Comparison of ENCODE assay signal across 7 mouse cellular contexts in genomic region chr8:60505653-60506521, GRCm38 (mm10). TPM values are rescaled to one million over a fixed set of nuclear protein-coding genes. Genes with fewer than 3 reads are reported as not detected.
DNase-seq lines count a peak whose midpoint lies in the region; ATAC-seq and TF ChIP-seq lines count a peak whose summit lies in the region.

Aadat (plus strand) TSS chr8:60505932.

- no peak within 1 kb of the TSS for H3K27ac ChIP-seq in cortical plate, adult 2 months (ENCODE audit: insufficient read depth, low read length)
- no peak within 1 kb of the TSS for H3K27ac ChIP-seq in intestine, embryonic 15.5 days

- intact Hi-C loops in left cerebral cortex, postnatal 10 days (cut with DNase I): loop anchor here (2.0 to 10.0 kb wide), 4 partner anchors 109 to 1009 kb away; partner anchors contain the start of gene Clcn3

- peak; percentile 49 for DNase-seq in adrenal gland, postnatal 10 days
- peak; percentile 43 for DNase-seq in gastrocnemius, postnatal 25 days
- peak; percentile 68 to 78 for DNase-seq in left cerebral cortex, postnatal 10 days (ENCODE audit: extremely low spot score in 1 of 2, low spot score in 2 of 2)
- DNase-seq in right cerebral cortex, postnatal 4 days: peak; percentile 63

- ATAC-seq in intestine, embryonic 15.5 days: peak; percentile 92
- peak; percentile 98 for ATAC-seq in megakaryocyte progenitor cell, adult 5-6 weeks (replicated peaks; ENCODE audit: poor library complexity)

- H3K27me3 ChIP-seq in intestine, embryonic 15.5 days (replicated peaks): no peaks in the 10 kb centered on the region

- H3K9me3 ChIP-seq in intestine, embryonic 15.5 days: no peaks in the 10 kb centered on the region

- peak within 1 kb of the TSS; percentile 55 for H3K9ac ChIP-seq in intestine, embryonic 15.5 days

- TF ChIP-seq CTCF in cortical plate, adult 2 months (IDR thresholded peaks at IDR 0.05; ENCODE audit: extremely low read depth, insufficient read depth, low read length): peak; percentile 74

- TF ChIP-seq POLR2A in cortical plate, adult 2 months (IDR thresholded peaks at IDR 0.05; ENCODE audit: extremely low read depth, insufficient read depth, low read length): no peak

- H3K4me3 ChIP-seq in cortical plate, adult 2 months (ENCODE audit: insufficient read depth, low read length): peak within 1 kb of the TSS; percentile 72
- peak within 1 kb of the TSS; percentile 46 for H3K4me3 ChIP-seq in intestine, embryonic 15.5 days (replicated peaks)

- no peaks in the 10 kb centered on the region for H3K4me1 ChIP-seq in cortical plate, adult 2 months (ENCODE audit: control insufficient read depth, insufficient read depth, low read length)
- 0 out of 2 replicates have a peak, but pooled peaks cover 6% of the 10 kb centered on the region for H3K4me1 ChIP-seq in intestine, embryonic 15.5 days (replicated peaks)

- no peaks in the 10 kb centered on the region for H3K36me3 ChIP-seq in intestine, embryonic 15.5 days

- WGBS in intestine, embryonic 15.5 days: 1% methylated on average over 25 of the region's 25 CpGs

- peak within 1 kb of the TSS; percentile 94 for H3K4me2 ChIP-seq in intestine, embryonic 15.5 days (replicated peaks)

RNA-seq across cellular contexts. Expression of gene Aadat, which starts in this region (rescaled TPM):
- 10 to 100 TPM in 1 of 2 experiments, 1 to 10 TPM in 1; 4.3 to 10.4 TPM for total RNA-seq in adrenal gland, postnatal 10 days (2021)
- 0.36 and 0.40 TPM in 2 replicates for polyA plus RNA-seq in cortical plate, adult 2 months (2012; rRNA removed)
- not detected for total RNA-seq in gastrocnemius, postnatal 25 days (2021)
- polyA plus RNA-seq in intestine, embryonic 15.5 days (2015; fragmentation: Nextera tagmentation; extraction: Ambion mirVana): 0.29 and 0.56 TPM in 2 replicates
- 1 to 10 TPM in 1 of 2 experiments, under 1 TPM in 1; 0.34 to 1.1 TPM for total RNA-seq in left cerebral cortex, postnatal 10 days (2021)
- not detected in 2 replicates for total RNA-seq in megakaryocyte progenitor cell, adult 5-6 weeks (2015)
- not detected in 2 replicates for total RNA-seq in megakaryocyte progenitor cell, adult 5-6 weeks (2017)

Comparison
In these comparisons a context has a peak if more than half of its experiments do, and no peak if none do; other contexts are left out.
1. Peak in DNase-seq in gastrocnemius, postnatal 25 days; RNA of the gene not detected or under 1 TPM.
2. Peak in ATAC-seq, H3K4me3 ChIP-seq, H3K9ac ChIP-seq and H3K4me2 ChIP-seq in intestine, embryonic 15.5 days; RNA of the gene not detected or under 1 TPM.
3. Peak in ATAC-seq in megakaryocyte progenitor cell, adult 5-6 weeks; RNA of the gene not detected or under 1 TPM.